Mouse (Mus musculus) cerebellum, adult 2 months (tissue): ENCODE measurements at regions not wholly inside any gene's neighbourhood (a gene's known extent, or its start where the extent isn't known, plus 50 kb on each side); places are given as distances from the start of the nearest gene placed in this dataset.

Experiments
- CTCF ChIP-seq: fragments of 200-500 bp; IDR thresholded peaks from 2 replicates; pipeline ENCODE4 v1.5.1; 2011; ENCODE audit warnings: low read depth, mild to moderate bottlenecking, control low read depth, low read length, moderate library complexity, borderline replicate concordance; ENCODE audit not compliant: insufficient read depth
- POLR2A ChIP-seq: fragments of 200-500 bp; IDR thresholded peaks from 2 replicates; pipeline ENCODE4 v1.6.1; 2011; ENCODE audit warnings: low read length, control low read depth, borderline replicate concordance; ENCODE audit not compliant: insufficient read depth

- no peak for TF ChIP-seq CTCF
- no peak for TF ChIP-seq POLR2A
Observed at GRCm38 (mm10) chr2:74210210-74210609, 299.1 kb upstream of the Atp5g3 start.
